Mouse (Mus musculus) c-Kit-negative CD71-positive TER-119-positive erythroid progenitor cells, embryonic 14.5 days (primary cell): ENCODE data around the gene Gm10639.
"Not testable (repeated sequence)": the region's sequence is repeated elsewhere in the genome, so short reads cannot be mapped to it uniquely, and the experiment has no call there.

Experiments used
- DNase-seq: peaks from one replicate; pipeline ENCODE4 v3.0.0-alpha.2; 2013; ENCODE audit warnings: low read depth, low spot score

The Gm10639 gene

GRCm38 (mm10) chr9:78347004-78347403, 57.3 kb downstream of the Gm10639 start:
- no peak for DNase-seq

- not testable (repeated sequence) for DNase-seq
Measured at GRCm38 (mm10) chr9:78348206-78349004, 58.7 kb downstream of the Gm10639 start.

- not testable (repeated sequence) for DNase-seq
Measured at GRCm38 (mm10) chr9:78349141-78349540, 59.4 kb downstream of the Gm10639 start.

GRCm38 (mm10) chr9:78350007-78350406, 60.3 kb downstream of the Gm10639 start:
- DNase-seq = not testable (repeated sequence)

GRCm38 (mm10) chr9:78351504-78352220, 61.9 kb downstream of the Gm10639 start:
- no peak for DNase-seq
